Mouse (Mus musculus) myocyte (in vitro differentiated cells): ENCODE measurements at regions not wholly inside any gene's neighbourhood (a gene's known extent, or its start where the extent isn't known, plus 50 kb on each side); places are given as distances from the start of the nearest gene placed in this dataset.

Source experiments
- CEBPB ChIP-seq: IDR thresholded peaks from 2 replicates; pipeline ENCODE4 v1.6.1; 2011; ENCODE audit warnings: mild to moderate bottlenecking, moderate library complexity; ENCODE audit not compliant: poor library complexity, insufficient read depth, severe bottlenecking
- E2F4 ChIP-seq: IDR thresholded peaks from one replicate; pipeline ENCODE4 v1.6.1; 2011; ENCODE audit warnings: mild to moderate bottlenecking, control low read depth, moderate library complexity; ENCODE audit not compliant: insufficient read depth
- MYOG ChIP-seq, 3 experiments: IDR thresholded peaks; one replicate each; pipeline ENCODE4 v1.6.1; 2011; ENCODE audit warnings: control low read depth in 2 of 3, low read depth in 2 of 3, mild to moderate bottlenecking in 2 of 3; ENCODE audit not compliant: insufficient read length in 2 of 3, control insufficient read depth in 1 of 3, insufficient read depth in 1 of 3
- POLR2A ChIP-seq: IDR thresholded peaks from one replicate; pipeline ENCODE4 v1.6.1; 2011; ENCODE audit warnings: low read depth, mild to moderate bottlenecking, control low read depth, moderate library complexity; ENCODE audit not compliant: insufficient read length
- POLR2AphosphoS2 ChIP-seq: IDR thresholded peaks from one replicate; pipeline ENCODE4 v1.6.1; 2011; ENCODE audit warnings: low read depth, control low read depth; ENCODE audit not compliant: insufficient read length
- REST ChIP-seq: IDR thresholded peaks from one replicate; pipeline ENCODE4 v1.6.1; 2011; ENCODE audit warnings: mild to moderate bottlenecking, control low read depth, moderate library complexity; ENCODE audit not compliant: insufficient read depth, insufficient read length
- TCF12 ChIP-seq: IDR thresholded peaks from one replicate; pipeline ENCODE4 v1.6.1; 2011; ENCODE audit warnings: mild to moderate bottlenecking, control low read depth; ENCODE audit not compliant: poor library complexity, insufficient read depth, severe bottlenecking
- TCF3 ChIP-seq: IDR thresholded peaks from one replicate; pipeline ENCODE4 v1.6.1; 2011; ENCODE audit warnings: low read depth, control low read depth; ENCODE audit not compliant: insufficient read length
- USF1 ChIP-seq: IDR thresholded peaks from one replicate; pipeline ENCODE4 v1.6.1; 2011; ENCODE audit warnings: low read depth, mild to moderate bottlenecking, control low read depth, moderate library complexity

DNA sequence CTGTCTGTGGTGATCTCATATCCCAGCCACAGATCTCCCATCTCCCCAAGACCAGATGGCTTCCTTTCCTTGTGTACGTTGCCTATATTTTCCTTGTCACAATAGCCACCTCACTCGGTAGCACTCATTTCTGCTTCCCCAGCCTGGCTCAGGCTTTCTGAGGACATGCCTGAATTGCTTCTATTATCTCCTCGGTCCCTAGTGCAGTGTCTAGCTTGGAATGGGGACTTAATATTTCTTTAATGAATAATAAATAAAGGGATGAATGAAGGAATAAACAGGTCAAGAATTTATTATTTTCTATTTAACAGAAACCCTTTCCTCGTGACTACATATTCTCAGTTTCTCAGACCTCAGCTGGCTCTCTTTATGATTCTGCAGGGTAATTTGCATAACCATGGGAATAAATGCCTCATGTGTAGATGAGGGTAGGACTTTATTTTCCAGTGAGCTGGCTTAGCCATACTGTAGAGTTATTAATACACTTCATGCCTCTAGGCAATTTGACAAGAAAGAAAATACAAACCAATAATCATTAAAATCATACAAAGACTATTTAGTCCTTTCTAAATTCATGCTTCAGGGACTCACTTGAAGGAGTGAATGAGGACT is 218.5 kb downstream of the Mex3b start:
- TF ChIP-seq POLR2A (no peak), MYOG (IDR thresholded peaks at IDR 0.05; ENCODE audit: control insufficient read depth in 1 of 3, insufficient read depth in 1 of 3, insufficient read length in 2 of 3, low read depth in 2 of 3) (no peak), CEBPB (no peak), REST (no peak), TCF3 (no peak), TCF12 (no peak), POLR2AphosphoS2 (no peak), E2F4 (no peak), USF1 (no peak)
